Mouse (Mus musculus): ENCODE measurements at regions not wholly inside any gene's neighbourhood (a gene's known extent, or its start where the extent isn't known, plus 50 kb on each side); places are given as distances from the start of the nearest gene placed in this dataset.

DNA sequence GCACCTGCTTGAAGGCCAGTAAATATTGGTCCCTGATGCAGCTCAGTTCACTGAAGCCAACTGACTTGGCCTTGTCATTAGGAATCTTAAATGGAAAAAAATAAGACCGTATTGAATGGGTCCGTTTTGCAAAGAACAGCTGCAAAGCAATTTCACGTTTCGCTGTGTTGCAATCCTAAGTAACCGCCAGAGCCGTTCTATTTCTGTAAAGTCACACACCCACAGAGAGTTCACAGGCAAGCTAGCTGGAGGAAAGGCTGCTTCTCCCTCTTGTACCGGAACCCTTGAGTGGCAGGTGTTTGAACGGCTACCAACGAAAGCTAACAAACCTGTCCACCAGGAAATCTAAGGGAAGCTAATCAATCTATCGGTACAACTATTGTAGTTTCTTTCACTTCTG, 80.6 kb upstream of the F13a1 start:
- no peak for DNase-seq (ENCODE audit: low spot score)
- no peak overlapping the region for H3K4me3 ChIP-seq (ENCODE audit: low read depth, low read length)
- 88% methylated on average over 10 of the region's 10 CpGs for WGBS
- no peaks in the 10 kb centered on the region for H3K9me3 ChIP-seq (ENCODE audit: control insufficient read depth, low read length)
- H3K27ac ChIP-seq (ENCODE audit: low read depth, low read length): no peak overlapping the region
- no peaks in the 10 kb centered on the region for H3K4me1 ChIP-seq (ENCODE audit: control insufficient read depth, insufficient read depth, low read length)
- ATAC-seq (ENCODE audit: insufficient read depth, low FRiP score, low TSS enrichment): no peak
- H3K27me3 ChIP-seq (ENCODE audit: control insufficient read depth, insufficient read depth, low read length): no peaks in the 10 kb centered on the region
- no peak overlapping the region for H3K4me2 ChIP-seq (ENCODE audit: low read depth)
- no peaks in the 10 kb centered on the region for H3K36me3 ChIP-seq (ENCODE audit: control insufficient read depth, insufficient read depth, low read length)
- no peak overlapping the region for H3K9ac ChIP-seq (ENCODE audit: low read length)

DNA sequence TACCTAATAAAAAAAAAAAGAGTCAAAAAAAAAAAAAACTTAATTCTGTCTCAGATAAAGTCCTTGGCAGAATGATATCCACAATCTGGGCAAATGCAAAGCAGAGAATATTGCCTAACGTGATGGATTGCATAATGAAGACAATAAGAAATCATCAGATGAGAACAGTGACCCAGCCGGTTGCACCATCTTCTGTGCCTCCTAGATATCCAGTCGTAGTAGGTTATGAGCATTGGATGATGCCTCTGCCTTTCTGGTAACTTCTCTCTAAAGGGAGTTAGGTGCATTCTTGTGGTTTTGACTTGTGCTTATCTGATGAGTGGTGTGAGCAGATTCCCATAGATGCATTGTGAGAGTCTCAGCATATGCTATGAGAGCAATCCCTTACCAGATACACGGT, 71.6 kb upstream of the F13a1 start:
- no peak overlapping the region for H3K27ac ChIP-seq (ENCODE audit: low read depth, low read length)
- H3K4me1 ChIP-seq (ENCODE audit: control insufficient read depth, insufficient read depth, low read length): no peaks in the 10 kb centered on the region
- no peak overlapping the region for H3K4me3 ChIP-seq (ENCODE audit: low read depth, low read length)
- DNase-seq (ENCODE audit: low spot score): no peak
- H3K9ac ChIP-seq (ENCODE audit: low read length): no peak overlapping the region
- WGBS: 92% methylated on average over 4 of the region's 4 CpGs
- no peak overlapping the region for H3K4me2 ChIP-seq (ENCODE audit: low read depth)
- H3K36me3 ChIP-seq (ENCODE audit: control insufficient read depth, insufficient read depth, low read length): no peaks in the 10 kb centered on the region
- ATAC-seq (ENCODE audit: insufficient read depth, low FRiP score, low TSS enrichment): no peak
- no peaks in the 10 kb centered on the region for H3K9me3 ChIP-seq (ENCODE audit: control insufficient read depth, low read length)
- H3K27me3 ChIP-seq (ENCODE audit: control insufficient read depth, insufficient read depth, low read length): no peaks in the 10 kb centered on the region

DNA sequence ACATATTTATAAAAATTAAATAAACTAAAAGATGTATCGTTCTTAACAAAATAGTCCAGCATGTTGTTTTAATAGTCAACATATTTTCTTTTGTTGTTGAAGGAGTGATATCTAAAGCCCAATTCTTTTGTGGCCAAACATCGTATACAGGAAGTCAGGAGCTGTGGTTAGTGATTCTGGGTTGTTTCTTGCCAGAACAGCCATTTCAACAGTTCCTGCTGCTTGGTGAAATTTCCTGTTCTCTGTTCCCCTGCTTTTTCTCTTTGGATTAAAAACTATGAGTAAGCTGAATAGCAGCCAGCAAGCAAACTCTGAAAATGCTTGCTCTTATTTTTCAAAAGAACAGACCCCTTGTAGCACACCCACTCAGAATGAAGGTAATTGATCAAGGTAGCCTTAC, 70.2 kb upstream of the F13a1 start:
- WGBS: 93% methylated on average over 2 of the region's 2 CpGs
- ATAC-seq (ENCODE audit: insufficient read depth, low FRiP score, low TSS enrichment) (no peak), DNase-seq (ENCODE audit: low spot score) (no peak)
- Histone ChIP-seq H3K9ac (ENCODE audit: low read length) (no peak overlapping the region), H3K27ac (ENCODE audit: low read depth, low read length) (no peak overlapping the region), H3K9me3 (ENCODE audit: control insufficient read depth, low read length) (no peaks in the 10 kb centered on the region), H3K27me3 (ENCODE audit: control insufficient read depth, insufficient read depth, low read length) (no peaks in the 10 kb centered on the region), H3K4me2 (ENCODE audit: low read depth) (no peak overlapping the region), H3K4me3 (ENCODE audit: low read depth, low read length) (no peak overlapping the region), H3K4me1 (ENCODE audit: control insufficient read depth, insufficient read depth, low read length) (no peaks in the 10 kb centered on the region), H3K36me3 (ENCODE audit: control insufficient read depth, insufficient read depth, low read length) (no peaks in the 10 kb centered on the region)

DNA sequence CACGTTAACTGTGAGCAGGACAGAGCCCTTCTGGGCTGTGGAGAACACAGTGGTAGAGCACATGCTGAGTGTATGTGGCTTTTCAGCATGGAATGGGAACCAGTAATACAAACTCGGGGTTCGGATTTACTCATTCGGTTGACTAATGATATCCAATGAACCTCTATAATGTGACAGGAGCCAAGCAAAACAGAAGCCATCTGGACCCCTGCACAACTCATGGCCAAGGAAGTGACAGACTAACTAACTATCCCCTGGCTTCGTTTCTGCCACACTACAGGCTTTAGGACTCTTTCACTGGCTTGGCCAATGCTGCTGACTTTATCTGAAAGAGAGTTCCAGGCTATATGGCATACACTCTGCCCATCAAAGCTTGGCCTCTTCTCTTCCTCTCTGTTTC, 64.3 kb upstream of the F13a1 start:
- no peak for ATAC-seq (ENCODE audit: insufficient read depth, low FRiP score, low TSS enrichment)
- DNase-seq (ENCODE audit: low spot score): no peak
- H3K27ac ChIP-seq (ENCODE audit: low read depth, low read length): no peak overlapping the region

DNA sequence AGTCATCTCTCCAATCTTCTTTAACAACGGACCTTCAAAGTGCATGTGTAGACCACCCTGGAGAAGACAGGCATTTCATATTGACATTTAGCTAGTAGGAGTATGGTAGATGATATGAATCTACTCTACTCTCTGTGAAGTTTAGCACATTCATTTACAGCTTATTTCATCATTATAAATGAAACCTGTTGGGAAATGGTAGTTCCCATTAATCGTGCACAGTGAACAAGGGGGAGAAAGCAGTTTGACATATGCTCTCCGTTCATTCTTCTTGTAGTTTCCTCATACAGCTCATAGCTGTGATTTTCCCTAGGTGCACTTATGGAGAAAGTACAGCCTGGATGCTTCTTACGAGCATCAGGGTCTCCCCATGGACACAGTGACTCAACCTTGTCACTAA, 61.7 kb upstream of the F13a1 start:
- Histone ChIP-seq H3K27me3 (ENCODE audit: control insufficient read depth, insufficient read depth, low read length) (no peaks in the 10 kb centered on the region), H3K9ac (ENCODE audit: low read length) (no peak overlapping the region), H3K27ac (ENCODE audit: low read depth, low read length) (no peak overlapping the region), H3K36me3 (ENCODE audit: control insufficient read depth, insufficient read depth, low read length) (no peaks in the 10 kb centered on the region), H3K4me3 (ENCODE audit: low read depth, low read length) (no peak overlapping the region), H3K9me3 (ENCODE audit: control insufficient read depth, low read length) (no peaks in the 10 kb centered on the region), H3K4me2 (ENCODE audit: low read depth) (no peak overlapping the region), H3K4me1 (ENCODE audit: control insufficient read depth, insufficient read depth, low read length) (no peaks in the 10 kb centered on the region)
- ATAC-seq (ENCODE audit: insufficient read depth, low FRiP score, low TSS enrichment) (no peak), DNase-seq (ENCODE audit: low spot score) (no peak)
- 84% methylated on average over 4 of the region's 4 CpGs for WGBS

More for the DNA sequence above, 64.3 kb upstream of the F13a1 start:
- no peaks in the 10 kb centered on the region for H3K27me3 ChIP-seq (ENCODE audit: control insufficient read depth, insufficient read depth, low read length)
- H3K9ac ChIP-seq (ENCODE audit: low read length): no peak overlapping the region
- no peak overlapping the region for H3K4me3 ChIP-seq (ENCODE audit: low read depth, low read length)
- no peaks in the 10 kb centered on the region for H3K36me3 ChIP-seq (ENCODE audit: control insufficient read depth, insufficient read depth, low read length)
- H3K4me2 ChIP-seq (ENCODE audit: low read depth): no peak overlapping the region
- 84% methylated on average over 5 of the region's 5 CpGs for WGBS
- no peaks in the 10 kb centered on the region for H3K9me3 ChIP-seq (ENCODE audit: control insufficient read depth, low read length)
- H3K4me1 ChIP-seq (ENCODE audit: control insufficient read depth, insufficient read depth, low read length): no peaks in the 10 kb centered on the region

DNA sequence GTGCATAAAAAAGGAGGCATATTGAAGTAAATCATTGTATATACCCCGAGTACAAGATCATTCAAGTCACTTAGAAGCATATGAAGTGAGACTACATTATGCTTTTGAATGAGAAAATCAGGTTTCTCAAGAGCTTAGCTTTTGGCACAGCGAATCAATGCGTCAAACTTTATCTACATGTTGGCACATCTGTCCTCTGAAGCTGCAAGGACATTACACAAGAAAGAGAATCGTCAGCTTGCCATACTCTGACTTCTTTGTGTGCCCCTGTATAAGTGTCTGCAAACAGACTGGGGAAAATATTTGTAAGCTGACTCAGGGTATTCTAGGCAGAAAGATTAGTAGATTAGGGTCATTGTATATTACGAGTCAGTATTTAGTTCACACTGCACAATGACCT, 57.7 kb upstream of the F13a1 start:
- H3K9me3 ChIP-seq (ENCODE audit: control insufficient read depth, low read length): no peaks in the 10 kb centered on the region
- no peak overlapping the region for H3K4me2 ChIP-seq (ENCODE audit: low read depth)
- H3K9ac ChIP-seq (ENCODE audit: low read length): no peak overlapping the region
- no peak for ATAC-seq (ENCODE audit: insufficient read depth, low FRiP score, low TSS enrichment)
- no peak overlapping the region for H3K4me3 ChIP-seq (ENCODE audit: low read depth, low read length)
- DNase-seq (ENCODE audit: low spot score): no peak
- H3K36me3 ChIP-seq (ENCODE audit: control insufficient read depth, insufficient read depth, low read length): no peaks in the 10 kb centered on the region
- H3K4me1 ChIP-seq (ENCODE audit: control insufficient read depth, insufficient read depth, low read length): no peaks in the 10 kb centered on the region
- no peaks in the 10 kb centered on the region for H3K27me3 ChIP-seq (ENCODE audit: control insufficient read depth, insufficient read depth, low read length)
- WGBS: 82% methylated on average over 5 of the region's 5 CpGs
- H3K27ac ChIP-seq (ENCODE audit: low read depth, low read length): no peak overlapping the region

DNA sequence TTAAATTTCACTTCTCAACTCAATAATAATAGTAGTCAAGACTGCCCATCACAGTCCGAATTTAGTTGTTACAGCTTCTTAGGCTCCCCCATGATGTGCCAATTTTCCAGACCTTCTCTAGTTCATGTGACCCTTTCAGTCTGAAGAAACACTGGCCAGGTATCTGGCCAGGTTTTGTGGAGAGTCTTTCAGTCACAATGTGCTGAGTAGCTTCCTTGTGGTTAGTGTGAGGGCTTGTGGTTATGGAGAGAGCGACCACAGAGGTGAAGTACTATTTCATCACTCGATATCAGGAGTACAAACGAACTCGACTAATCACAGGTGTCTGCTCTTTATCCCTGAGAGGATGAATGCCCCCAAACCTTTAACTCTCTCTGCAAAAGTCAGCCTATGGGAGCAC, 56.0 kb upstream of the F13a1 start:
- Histone ChIP-seq H3K9me3 (ENCODE audit: control insufficient read depth, low read length) (no peaks in the 10 kb centered on the region), H3K36me3 (ENCODE audit: control insufficient read depth, insufficient read depth, low read length) (no peaks in the 10 kb centered on the region), H3K4me2 (ENCODE audit: low read depth) (no peak overlapping the region), H3K9ac (ENCODE audit: low read length) (no peak overlapping the region), H3K27me3 (ENCODE audit: control insufficient read depth, insufficient read depth, low read length) (no peaks in the 10 kb centered on the region), H3K27ac (ENCODE audit: low read depth, low read length) (no peak overlapping the region), H3K4me3 (ENCODE audit: low read depth, low read length) (no peak overlapping the region), H3K4me1 (ENCODE audit: control insufficient read depth, insufficient read depth, low read length) (no peaks in the 10 kb centered on the region)
- 92% methylated on average over 5 of the region's 5 CpGs for WGBS
- DNase-seq (ENCODE audit: low spot score): no peak
- no peak for ATAC-seq (ENCODE audit: insufficient read depth, low FRiP score, low TSS enrichment)

DNA sequence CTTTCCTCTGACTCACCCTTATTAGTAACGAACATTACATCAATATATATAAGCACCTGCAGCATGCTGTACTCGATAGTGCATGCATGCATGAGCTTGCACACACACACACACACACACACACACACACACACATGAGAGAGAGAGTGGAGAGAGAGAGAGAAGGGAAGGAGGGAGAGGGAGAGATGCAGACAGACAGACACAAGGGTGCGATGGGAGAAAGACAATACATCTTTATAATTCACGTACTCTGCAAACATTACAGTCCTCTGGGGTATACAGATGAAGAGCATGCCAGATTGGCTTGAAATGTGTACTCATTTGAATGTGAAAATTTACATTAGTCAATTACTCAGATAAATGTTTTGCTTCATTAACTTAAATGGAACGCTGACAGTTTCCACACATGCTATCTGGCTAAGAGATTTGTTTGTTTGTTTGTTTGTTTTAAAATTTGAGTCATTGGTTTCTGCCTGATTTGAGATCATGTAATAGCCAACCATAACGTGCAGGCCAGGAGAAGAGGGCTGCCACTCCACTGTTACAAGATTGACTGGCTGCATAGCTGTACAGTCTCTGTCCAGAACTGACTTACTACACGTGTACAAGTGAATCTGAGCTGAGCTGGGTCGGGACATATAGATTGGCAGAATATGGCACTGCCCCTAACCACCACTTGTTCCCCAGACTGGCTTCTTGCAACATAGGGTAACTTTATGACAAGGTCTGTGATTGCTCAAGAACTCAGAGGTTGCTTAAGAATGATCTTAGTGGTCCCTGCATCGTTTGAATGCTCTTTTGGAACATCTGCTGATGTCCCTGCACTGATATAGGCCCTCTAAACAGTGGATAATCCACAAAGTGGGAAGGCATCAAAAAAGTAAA, 54.6 kb upstream of the F13a1 start:
- no peak overlapping the region for H3K4me2 ChIP-seq (ENCODE audit: low read depth)
- no peaks in the 10 kb centered on the region for H3K9me3 ChIP-seq (ENCODE audit: control insufficient read depth, low read length)
- H3K36me3 ChIP-seq (ENCODE audit: control insufficient read depth, insufficient read depth, low read length): no peaks in the 10 kb centered on the region
- no peak overlapping the region for H3K9ac ChIP-seq (ENCODE audit: low read length)
- no peaks in the 10 kb centered on the region for H3K27me3 ChIP-seq (ENCODE audit: control insufficient read depth, insufficient read depth, low read length)
- no peak overlapping the region for H3K27ac ChIP-seq (ENCODE audit: low read depth, low read length)
- no peaks in the 10 kb centered on the region for H3K4me1 ChIP-seq (ENCODE audit: control insufficient read depth, insufficient read depth, low read length)
- 79% methylated on average over 9 of the region's 9 CpGs for WGBS
- H3K4me3 ChIP-seq (ENCODE audit: low read depth, low read length): no peak overlapping the region
- DNase-seq (ENCODE audit: low spot score) (no peak), ATAC-seq (ENCODE audit: insufficient read depth, low FRiP score, low TSS enrichment) (no peak)

DNA sequence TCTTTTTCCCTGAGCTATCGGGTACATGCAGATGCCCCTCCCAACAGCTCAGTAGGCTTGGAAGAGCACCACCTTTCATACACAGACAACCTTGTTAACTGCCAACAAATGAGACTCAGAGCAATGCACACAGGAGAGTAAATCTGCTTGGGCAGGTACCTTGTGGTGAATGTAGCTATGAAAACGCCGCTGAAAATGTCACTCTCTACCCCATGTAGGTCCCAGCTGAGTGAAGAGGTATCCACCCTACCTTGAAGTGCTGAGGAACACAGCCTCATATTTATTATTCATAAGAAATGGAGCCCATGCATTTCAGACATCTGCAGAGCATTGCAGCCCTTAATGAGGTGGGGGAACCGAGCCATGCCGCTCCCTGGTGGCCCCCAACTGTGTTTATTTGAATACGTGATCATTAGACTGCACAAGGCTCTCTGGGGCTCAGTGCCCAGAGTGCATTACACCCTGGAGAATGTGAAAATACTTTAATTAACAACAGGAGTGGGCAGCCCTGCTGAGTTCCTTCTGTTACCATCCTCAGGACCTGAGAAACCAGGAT, 53.8 kb upstream of the F13a1 start:
- Histone ChIP-seq H3K9me3 (ENCODE audit: control insufficient read depth, low read length) (no peaks in the 10 kb centered on the region), H3K4me1 (ENCODE audit: control insufficient read depth, insufficient read depth, low read length) (no peaks in the 10 kb centered on the region), H3K27ac (ENCODE audit: low read depth, low read length) (no peak overlapping the region), H3K4me3 (ENCODE audit: low read depth, low read length) (no peak overlapping the region), H3K36me3 (ENCODE audit: control insufficient read depth, insufficient read depth, low read length) (no peaks in the 10 kb centered on the region), H3K9ac (ENCODE audit: low read length) (no peak overlapping the region), H3K4me2 (ENCODE audit: low read depth) (no peak overlapping the region), H3K27me3 (ENCODE audit: control insufficient read depth, insufficient read depth, low read length) (no peaks in the 10 kb centered on the region)
- ATAC-seq (ENCODE audit: insufficient read depth, low FRiP score, low TSS enrichment) (peak; percentile 63), DNase-seq (ENCODE audit: low spot score) (peak; percentile 21)
- WGBS: 45% methylated on average over 6 of the region's 6 CpGs
